Mouse (Mus musculus) limb, embryonic 11.5 days (tissue): ENCODE data around the gene U2surp. TPM values are rescaled to one million over a fixed set of nuclear protein-coding genes. Genes with fewer than 3 reads are reported as not detected.
"Not testable (repeated sequence)": the region's sequence is repeated elsewhere in the genome, so short reads cannot be mapped to it uniquely, and the experiment has no call there.

Experiments
- ATAC-seq: fragments of 200-750 bp; cut with Nextera tagmentation; 2 replicates; pipeline ENCODE4 v1.8.0; 2017; ENCODE audit warnings: low read depth; ENCODE audit not compliant: insufficient number of reproducible peaks, low FRiP score, low TSS enrichment
- DNase-seq: peaks from one replicate; pipeline ENCODE4 v3.0.0-alpha.2; 2015; ENCODE audit warnings: low spot score
- H3K27ac ChIP-seq: fragments of 300-500 bp; sonication (generic); replicated peaks from 2 replicates; pipeline ENCODE4 v1.5.1; 2014; ENCODE audit warnings: low read depth, mild to moderate bottlenecking, low read length
- H3K27me3 ChIP-seq: fragments of 300-500 bp; sonication (generic); 2 replicates; pipeline ENCODE4 v1.6.1; 2014; ENCODE audit warnings: mild to moderate bottlenecking, low read length, mixed read lengths; ENCODE audit not compliant: control insufficient read depth, insufficient read depth
- H3K36me3 ChIP-seq: fragments of 300-500 bp; sonication (generic); 2 replicates; pipeline ENCODE4 v1.6.1; 2014; ENCODE audit warnings: mild to moderate bottlenecking, low read length, moderate library complexity, mixed read lengths; ENCODE audit not compliant: control insufficient read depth, insufficient read depth
- H3K4me1 ChIP-seq: fragments of 300-500 bp; sonication (generic); 2 replicates; pipeline ENCODE4 v1.6.1; 2014; ENCODE audit warnings: low read length, mixed read lengths; ENCODE audit not compliant: control insufficient read depth, insufficient read depth
- H3K4me2 ChIP-seq: fragments of 300-500 bp; sonication (generic); 2 replicates; pipeline ENCODE4 v1.6.1; 2014; ENCODE audit warnings: low read depth, mild to moderate bottlenecking, moderate library complexity; ENCODE audit not compliant: severe bottlenecking
- H3K4me3 ChIP-seq: fragments of 300-500 bp; sonication (generic); 2 replicates; pipeline ENCODE4 v1.5.1; 2014; ENCODE audit warnings: low read depth, low read length
- H3K9ac ChIP-seq: fragments of 300-500 bp; sonication (generic); 2 replicates; pipeline ENCODE4 v1.6.1; 2014; ENCODE audit warnings: mild to moderate bottlenecking, low read length
- H3K9me3 ChIP-seq: fragments of 300-500 bp; sonication (generic); 2 replicates; pipeline ENCODE4 v1.6.1; 2016; ENCODE audit warnings: low read length; ENCODE audit not compliant: control insufficient read depth
- WGBS: fragments of 180-500 bp; shearing (Covaris S2); extraction: QIAGEN DNeasy Blood & Tissue Kit; methylation state at CpG from one replicate; pipeline ENCODE4 v1.1.7; 2014; 5-methylcytosine and 5-hydroxymethylcytosine counted together
- polyA plus RNA-seq: library from polyadenylated mRNA; unstranded; fragments of >200 nt; fragmentation: Nextera tagmentation; extraction: Ambion mirVana; gene quantifications from 2 replicates; pipeline ENCODE4 v1.2.1, GENCODE M21; 2014

U2surp gene
- polyA plus RNA-seq, 1 experiment from 2014 or later: 148 TPM

- DNase-seq: no peak
- 82% methylated on average over 6 of the region's 6 CpGs for WGBS
- no peak for ATAC-seq
- no peak overlapping the region for H3K4me3 ChIP-seq
- H3K36me3 ChIP-seq: no peaks in the 10 kb centered on the region
- H3K4me2 ChIP-seq: no peak overlapping the region
- no peaks in the 10 kb centered on the region for H3K27me3 ChIP-seq
- no peaks in the 10 kb centered on the region for H3K4me1 ChIP-seq
- H3K9ac ChIP-seq: no peak overlapping the region
- H3K9me3 ChIP-seq: no peaks in the 10 kb centered on the region
- H3K27ac ChIP-seq: no peak overlapping the region
Observed at GRCm38 (mm10) chr9:95525376-95525775, 13.6 kb upstream of the U2surp start.

- Histone ChIP-seq H3K4me3 (no peak overlapping the region), H3K27me3 (no peaks in the 10 kb centered on the region), H3K27ac (no peak overlapping the region), H3K4me2 (no peak overlapping the region), H3K36me3 (no peaks in the 10 kb centered on the region), H3K9ac (no peak overlapping the region), H3K9me3 (no peaks in the 10 kb centered on the region), H3K4me1 (no peaks in the 10 kb centered on the region)
- ATAC-seq (no peak), DNase-seq (no peak)
- WGBS: 80% methylated on average over 2 of the region's 2 CpGs
Observed at GRCm38 (mm10) chr9:95522561-95522960, 10.8 kb upstream of the U2surp start.

GRCm38 (mm10) chr9:95521566-95521965 is 9.8 kb upstream of the U2surp start:
- H3K4me1 ChIP-seq: no peaks in the 10 kb centered on the region
- H3K27ac ChIP-seq: no peak overlapping the region
- H3K9me3 ChIP-seq: no peaks in the 10 kb centered on the region
- H3K36me3 ChIP-seq: no peaks in the 10 kb centered on the region
- no peak overlapping the region for H3K4me2 ChIP-seq
- 49% methylated on average over 10 of the region's 10 CpGs for WGBS
- H3K9ac ChIP-seq: no peak overlapping the region
- ATAC-seq: no peak
- no peak overlapping the region for H3K4me3 ChIP-seq
- no peaks in the 10 kb centered on the region for H3K27me3 ChIP-seq
- peak; percentile 46 for DNase-seq

- no peaks in the 10 kb centered on the region for H3K4me1 ChIP-seq
Observed at GRCm38 (mm10) chr9:95521031-95521430, 9.2 kb upstream of the U2surp start.

GRCm38 (mm10) chr9:95520563-95520962 is 8.8 kb upstream of the U2surp start:
- no peaks in the 10 kb centered on the region for H3K9me3 ChIP-seq
- WGBS: 84% methylated on average over 5 of the region's 5 CpGs
- H3K36me3 ChIP-seq: no peaks in the 10 kb centered on the region
- no peaks in the 10 kb centered on the region for H3K27me3 ChIP-seq
- no peak overlapping the region for H3K4me3 ChIP-seq
- H3K27ac ChIP-seq: no peak overlapping the region
- no peak for ATAC-seq
- no peak overlapping the region for H3K4me2 ChIP-seq
- DNase-seq: no peak
- H3K9ac ChIP-seq: no peak overlapping the region
- H3K4me1 ChIP-seq: no peaks in the 10 kb centered on the region

More at GRCm38 (mm10) chr9:95521031-95521430, 9.2 kb upstream of the U2surp start:
- Histone ChIP-seq H3K9ac (no peak overlapping the region), H3K4me2 (no peak overlapping the region), H3K27ac (no peak overlapping the region), H3K9me3 (no peaks in the 10 kb centered on the region), H3K4me3 (no peak overlapping the region), H3K27me3 (no peaks in the 10 kb centered on the region), H3K36me3 (no peaks in the 10 kb centered on the region)
- 93% methylated on average over 8 of the region's 8 CpGs for WGBS
- DNase-seq: no peak
- no peak for ATAC-seq

GRCm38 (mm10) chr9:95514361-95514760 is 2.6 kb upstream of the U2surp start:
- H3K9me3 ChIP-seq, ATAC-seq, H3K27ac ChIP-seq, H3K4me2 ChIP-seq, H3K9ac ChIP-seq, H3K36me3 ChIP-seq, H3K4me3 ChIP-seq, H3K27me3 ChIP-seq, DNase-seq: not testable (repeated sequence)
- H3K4me1 ChIP-seq: peaks cover 12% of the 10 kb centered on the region
- WGBS: 98% methylated on average over 3 of the region's 3 CpGs

- Histone ChIP-seq H3K4me2 (no peak overlapping the region), H3K4me1 (peaks cover 12% of the 10 kb centered on the region)
- WGBS: 92% methylated on average over 2 of the region's 2 CpGs
Observed at GRCm38 (mm10) chr9:95513776-95514175, 2.0 kb upstream of the U2surp start.

GRCm38 (mm10) chr9:95512331-95513030 is 685 bp upstream of the U2surp start:
- Histone ChIP-seq H3K27ac (peak overlapping the region; percentile 59; the same call in 1 of the 2 replicates), H3K9me3 (no peaks in the 10 kb centered on the region), H3K36me3 (no peaks in the 10 kb centered on the region), H3K27me3 (no peaks in the 10 kb centered on the region), H3K4me3 (peak overlapping the region; percentile 99), H3K4me1 (peaks cover 12% of the 10 kb centered on the region), H3K4me2 (peak overlapping the region; percentile 82), H3K9ac (peak overlapping the region; percentile 77)
- peak; percentile 32; the same call in 1 of the 2 replicates for ATAC-seq
- 27% methylated on average over 15 of the region's 15 CpGs for WGBS
- no peak for DNase-seq

More at GRCm38 (mm10) chr9:95513776-95514175, 2.0 kb upstream of the U2surp start:
- Histone ChIP-seq H3K27me3 (no peaks in the 10 kb centered on the region), H3K4me3 (no peak overlapping the region), H3K36me3 (no peaks in the 10 kb centered on the region), H3K9ac (no peak overlapping the region), H3K27ac (no peak overlapping the region), H3K9me3 (no peaks in the 10 kb centered on the region)
- ATAC-seq: no peak
- no peak for DNase-seq
